Mouse (Mus musculus): ENCODE data around the gene Nek6.

Gene Nek6

DNA sequence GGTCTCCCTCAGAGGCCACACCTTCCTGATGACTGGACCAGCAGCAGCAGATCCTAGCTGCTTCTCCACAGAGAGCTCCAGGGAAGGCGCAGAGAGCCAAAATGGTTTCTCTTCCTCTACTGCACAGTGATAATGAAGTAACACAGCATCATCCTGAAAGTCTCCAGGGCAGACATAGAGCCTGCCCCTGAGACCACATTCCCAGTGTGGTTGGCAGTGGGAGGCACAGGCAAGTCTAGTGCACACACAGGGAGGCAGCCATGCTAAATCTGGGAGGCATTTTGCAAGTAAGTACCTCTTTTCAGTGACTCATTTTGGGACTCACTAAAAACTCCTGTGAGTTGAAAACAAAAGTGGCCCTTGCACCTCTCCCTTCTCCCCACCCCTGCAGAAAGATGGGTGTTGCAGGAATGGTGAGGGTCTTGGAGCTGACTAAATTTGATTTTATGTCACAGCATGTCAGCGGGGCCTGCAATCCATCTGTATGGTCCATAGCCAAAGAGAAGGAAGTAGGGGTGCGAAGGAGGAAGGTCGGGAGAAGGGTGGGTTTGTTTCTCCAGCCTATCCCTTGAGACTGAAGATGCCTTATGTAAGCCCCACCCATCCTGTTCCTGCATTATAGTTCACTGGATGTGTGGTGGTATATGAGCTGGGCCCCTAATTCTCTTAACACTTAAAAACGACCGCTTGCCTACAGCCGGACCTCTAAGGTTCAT lies 2.3 kb upstream of the Nek6 start:
- DNase-seq: no peak

DNA sequence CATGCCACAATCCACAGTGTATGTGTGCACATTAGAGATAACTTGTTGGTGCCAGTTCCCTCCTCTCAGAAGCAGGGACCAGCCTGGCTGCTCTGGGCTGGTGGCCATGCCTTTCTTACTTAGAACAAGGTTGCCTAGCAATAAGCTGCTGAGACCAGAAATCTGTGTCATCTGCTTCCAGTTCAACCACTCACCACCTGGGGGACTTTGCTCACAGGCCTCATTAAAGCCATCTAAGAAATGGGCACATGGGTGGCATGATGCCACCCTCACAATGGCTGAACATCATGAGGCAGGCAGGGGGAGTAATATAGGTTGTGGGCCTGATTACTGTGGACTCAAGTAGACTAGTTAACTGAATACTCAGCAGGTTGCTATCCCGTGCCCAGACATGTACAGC lies 1.3 kb upstream of the Nek6 start:
- no peak for DNase-seq

- no peak for DNase-seq
These were observed 1.1 kb downstream of the Nek6 start for GRCm38 (mm10) chr2:38512308-38513182.

- no peak for DNase-seq
These were observed 1.7 kb downstream of the Nek6 start for GRCm38 (mm10) chr2:38513183-38513529.

DNA sequence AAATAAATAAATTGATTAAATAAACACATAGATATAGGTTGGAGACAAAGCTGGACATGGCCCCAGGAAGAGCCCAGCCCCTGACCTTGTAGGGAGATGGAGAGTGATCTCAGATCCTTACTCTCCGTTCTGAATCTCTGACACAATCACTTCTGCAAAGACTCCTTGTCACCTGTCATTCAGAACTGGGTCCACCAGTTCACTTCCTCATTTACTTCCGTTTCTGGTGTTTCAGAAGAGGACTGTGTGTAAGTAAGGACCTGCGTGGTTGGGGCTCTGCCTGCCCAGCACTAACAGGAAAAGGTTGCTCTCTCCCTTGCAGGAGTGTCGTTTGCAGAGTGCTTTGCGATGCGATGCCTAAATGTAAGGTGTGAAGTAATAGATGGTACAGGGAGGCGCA lies 3.0 kb downstream of the Nek6 start:
- peak in 1 of 2 experiments; percentile 28 for DNase-seq

DNA sequence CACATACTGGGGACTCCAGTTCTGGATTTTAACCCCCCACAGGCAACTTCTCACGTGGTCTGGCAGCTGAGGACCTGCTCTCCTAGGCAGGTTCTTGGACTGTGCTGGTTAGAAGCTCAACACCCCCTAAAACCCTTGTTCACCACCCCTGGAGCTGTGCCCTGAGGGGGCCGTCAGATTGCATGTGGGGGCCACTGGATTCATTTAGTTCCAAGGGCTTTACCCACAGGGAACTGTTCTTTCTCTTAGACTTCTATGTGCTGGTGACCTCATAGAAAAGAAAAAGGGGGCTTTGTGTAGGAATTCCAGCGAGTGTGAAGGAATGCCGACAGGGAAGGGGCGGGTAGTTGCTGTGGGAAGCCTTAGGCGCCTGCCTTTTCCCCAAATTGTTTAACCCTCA lies 4.0 kb downstream of the Nek6 start:
- DNase-seq: no peak

DNA sequence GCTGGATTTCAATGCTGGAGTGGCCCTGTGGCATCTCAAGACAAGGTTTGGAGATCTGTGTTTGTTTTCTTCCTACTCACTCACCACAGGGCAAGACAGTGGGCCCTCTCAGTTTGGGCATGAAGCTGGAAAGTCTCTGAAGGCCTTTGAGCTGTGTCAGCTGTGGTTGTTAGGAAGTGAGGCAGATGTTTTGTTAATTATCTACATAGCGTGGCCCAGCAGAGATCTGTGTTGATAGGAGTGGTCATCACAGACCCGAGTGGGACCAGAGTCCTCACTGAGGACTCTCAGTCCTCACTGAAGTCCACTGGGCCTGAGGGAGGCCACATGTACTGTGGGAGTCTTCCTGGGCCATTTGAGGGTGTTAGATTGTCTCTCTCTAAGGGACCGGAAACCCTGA lies 5.0 kb downstream of the Nek6 start:
- no peak for DNase-seq

- DNase-seq: no peak
These were observed 5.6 kb downstream of the Nek6 start for GRCm38 (mm10) chr2:38517045-38517444.

GRCm38 (mm10) chr2:38518719-38519118 lies 7.3 kb downstream of the Nek6 start:
- DNase-seq: no peak

GRCm38 (mm10) chr2:38519934-38520333 lies 8.5 kb downstream of the Nek6 start:
- no peak for DNase-seq

DNA sequence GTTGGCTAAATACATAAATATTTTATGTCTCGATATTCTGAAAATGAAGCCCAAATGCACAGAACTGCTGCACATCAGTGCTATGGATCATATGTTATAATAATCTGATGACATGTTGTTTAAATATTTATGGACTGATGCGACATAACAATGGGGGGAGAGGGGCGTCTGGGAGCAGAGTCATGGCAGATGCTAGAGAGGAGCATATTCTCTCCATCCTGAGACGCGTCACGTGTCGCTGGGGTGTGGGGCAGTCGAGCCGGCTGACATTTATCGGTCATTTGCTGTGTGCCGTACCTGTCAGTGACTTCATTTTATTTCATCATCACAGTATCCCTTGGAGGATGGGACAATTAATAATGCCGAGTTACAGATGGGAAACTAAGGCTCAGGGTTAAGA lies 10.2 kb downstream of the Nek6 start:
- DNase-seq: no peak

DNA sequence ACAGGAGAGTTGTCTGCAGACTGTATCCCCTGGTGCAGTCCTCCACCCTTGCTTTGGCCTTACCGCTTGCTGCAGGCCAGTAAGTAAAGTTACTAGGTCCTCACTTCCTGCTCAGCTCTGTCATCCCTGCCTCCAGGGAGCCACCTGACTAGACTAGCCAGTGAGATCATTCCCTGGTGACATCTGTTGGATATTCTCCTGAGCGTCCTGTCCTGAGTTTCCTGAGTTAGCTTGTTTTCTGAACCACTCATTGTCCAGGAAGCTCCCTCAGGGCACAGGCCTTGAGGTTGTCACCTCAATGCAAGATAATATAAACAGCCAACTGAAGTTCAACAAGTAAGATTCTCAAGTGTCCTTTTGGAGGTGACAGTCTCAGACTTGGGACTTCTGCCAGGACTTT lies 10.9 kb downstream of the Nek6 start:
- no peak for DNase-seq

DNA sequence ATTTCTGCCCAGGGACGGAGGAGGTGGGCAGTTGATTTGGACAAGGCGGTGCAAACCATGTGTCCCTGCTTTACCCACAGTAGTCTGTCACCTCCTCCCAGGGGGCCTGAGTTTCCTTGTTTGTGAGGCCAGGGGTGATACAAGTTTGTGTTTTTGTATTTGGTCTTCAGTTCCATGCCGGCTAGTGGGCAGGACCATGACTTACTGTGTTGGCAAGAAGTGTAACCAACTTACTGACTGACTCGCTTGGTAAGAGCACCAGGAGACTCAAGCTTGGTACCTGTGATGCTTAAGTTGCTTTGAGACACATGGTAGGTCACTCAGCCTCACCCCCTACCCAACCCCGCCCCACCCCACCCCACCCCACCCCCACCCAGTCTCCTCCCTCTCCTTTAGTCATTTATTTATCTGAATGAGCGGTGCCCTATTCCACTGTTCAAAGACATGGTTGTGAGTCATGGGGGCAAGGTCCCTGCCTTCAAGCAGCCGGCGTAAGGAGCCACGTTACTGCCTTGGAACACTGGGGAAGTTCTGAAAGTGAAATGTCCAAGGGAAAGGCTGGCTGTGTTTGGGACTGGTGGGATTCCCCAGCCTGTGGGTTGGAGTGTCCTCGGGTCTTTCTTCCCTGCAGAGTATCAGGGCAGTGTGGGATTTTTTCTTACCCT lies 12.5 kb downstream of the Nek6 start:
- DNase-seq: no peak

- DNase-seq: no peak
These were observed 13.6 kb downstream of the Nek6 start for GRCm38 (mm10) chr2:38525034-38525433.

GRCm38 (mm10) chr2:38529582-38530152 lies 18.2 kb downstream of the Nek6 start:
- no peak for DNase-seq

GRCm38 (mm10) chr2:38530955-38531381 lies 19.5 kb downstream of the Nek6 start:
- DNase-seq: no peak

DNA sequence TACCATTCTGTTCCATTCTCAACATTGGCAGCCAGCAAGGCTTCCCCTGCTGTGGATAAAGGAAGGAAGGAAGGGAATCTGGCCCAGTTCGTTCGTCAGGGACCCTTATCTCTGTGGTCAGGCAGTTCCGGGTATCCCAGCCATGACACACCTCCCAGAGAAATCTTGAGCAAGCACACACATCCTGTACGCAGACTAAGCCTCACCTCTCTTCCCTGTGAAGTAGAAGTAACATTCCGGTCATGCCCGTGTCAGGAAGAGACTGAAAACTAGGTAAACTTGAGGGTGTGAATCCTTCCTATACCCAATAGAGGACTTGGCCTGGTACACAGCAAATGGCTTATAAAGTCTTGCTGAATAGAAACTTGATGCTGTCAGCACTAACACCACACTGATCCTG lies 21.9 kb downstream of the Nek6 start:
- DNase-seq: no peak

GRCm38 (mm10) chr2:38533767-38534166 lies 22.3 kb downstream of the Nek6 start:
- DNase-seq: no peak

DNA sequence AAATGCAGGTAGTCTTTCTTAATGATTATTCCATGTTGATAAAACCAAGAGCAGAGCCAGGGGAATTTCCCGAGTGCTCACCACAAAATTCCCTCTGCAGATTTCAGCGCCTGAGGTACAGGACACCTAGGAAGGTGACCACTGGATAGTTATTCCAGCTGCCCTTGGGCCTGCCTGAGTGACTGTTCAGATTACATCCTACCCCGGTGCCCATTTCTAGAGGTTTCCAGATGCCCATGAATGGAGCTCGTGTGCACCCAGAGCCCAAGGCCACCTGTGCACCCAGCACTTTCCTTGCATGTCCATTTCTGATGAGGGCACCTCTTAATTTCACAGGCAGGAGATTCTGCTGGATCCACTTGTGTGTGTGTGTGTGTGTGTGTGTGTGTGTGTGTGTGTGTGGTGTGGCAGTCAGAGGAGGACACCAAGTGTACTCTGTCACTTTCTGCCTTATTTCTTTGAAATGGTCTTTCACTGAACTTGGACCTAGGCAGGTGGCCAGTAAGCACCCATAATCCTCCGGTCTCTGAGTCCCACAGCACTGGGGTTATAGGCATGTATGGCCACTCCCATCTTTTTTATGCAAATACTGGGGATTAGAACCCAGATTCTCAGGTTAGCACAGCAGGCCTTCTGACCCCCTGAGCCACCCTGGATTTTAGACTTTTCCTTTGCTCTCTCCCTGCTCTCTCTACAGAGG lies 22.9 kb downstream of the Nek6 start:
- DNase-seq: no peak

DNA sequence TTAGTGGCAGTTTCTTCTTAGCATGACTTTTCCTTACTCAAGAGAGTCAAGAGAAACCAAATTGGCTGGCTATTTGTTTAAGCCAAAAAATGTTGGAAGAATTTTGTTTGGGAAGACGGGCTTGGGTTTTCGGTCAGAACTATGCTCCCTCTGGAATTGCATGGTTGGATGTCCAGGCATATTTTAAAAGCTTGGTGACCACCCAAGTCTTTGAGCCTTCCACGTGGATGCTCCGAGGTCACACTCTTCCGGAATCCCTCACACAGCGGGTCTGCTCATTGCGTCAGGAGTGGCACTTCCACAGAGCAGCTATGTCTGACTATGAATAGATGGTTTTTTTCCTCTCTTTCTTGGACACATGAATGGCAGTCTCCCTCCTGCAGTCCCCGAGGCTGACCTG lies 23.6 kb downstream of the Nek6 start:
- no peak for DNase-seq

DNA sequence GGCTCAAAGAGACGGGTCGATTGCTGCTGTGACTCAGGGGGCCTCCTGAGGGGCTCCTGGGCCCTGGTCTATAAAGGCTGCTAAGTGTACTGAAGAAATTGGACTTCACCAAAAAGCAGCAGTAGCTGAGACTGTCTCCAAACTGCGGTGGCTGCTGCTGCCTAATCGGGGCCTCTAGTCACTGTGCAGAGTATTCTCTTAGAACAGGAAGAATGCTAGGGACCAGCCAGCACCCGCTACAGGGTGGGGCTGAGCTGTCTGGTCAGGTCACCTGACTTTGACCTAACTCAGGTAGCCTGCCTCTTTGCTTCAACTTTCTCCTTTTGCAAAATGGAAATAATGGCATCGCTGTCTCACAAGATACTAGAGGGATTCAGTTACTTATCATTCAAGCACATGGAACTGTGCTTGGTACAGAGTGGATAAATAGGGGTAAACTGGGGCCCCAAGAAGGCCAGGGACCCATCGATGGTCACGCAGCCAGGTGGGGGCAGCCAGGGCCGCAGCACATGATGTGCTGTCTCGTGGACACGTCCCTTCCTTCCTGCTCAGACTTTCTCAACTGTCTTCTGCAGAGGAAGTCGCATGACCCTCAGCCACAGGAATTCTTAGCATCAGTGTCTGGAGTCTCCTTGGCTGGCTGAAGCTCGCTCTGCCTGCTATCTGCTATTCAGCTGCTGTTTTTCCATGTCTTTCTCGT lies 24.2 kb downstream of the Nek6 start:
- no peak for DNase-seq

DNA sequence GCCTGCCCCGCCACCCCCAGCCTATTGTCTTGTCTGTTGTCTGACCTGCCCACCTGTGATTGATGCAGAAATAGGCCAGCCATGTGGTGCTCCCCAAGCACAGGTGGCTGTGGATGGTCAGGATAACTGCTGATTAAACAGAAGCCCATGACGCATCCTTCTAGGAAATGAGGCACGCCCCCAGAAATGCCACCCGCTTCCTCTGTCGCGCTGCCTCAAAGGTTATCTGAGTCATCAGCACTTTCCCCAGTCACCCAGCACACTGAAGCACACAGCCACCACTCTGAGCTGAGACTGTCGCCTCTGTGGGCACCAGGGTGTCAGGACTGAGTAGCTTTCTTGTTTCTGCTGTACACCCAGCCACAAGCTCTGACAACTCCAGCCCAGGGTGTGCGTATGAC lies 24.9 kb downstream of the Nek6 start:
- DNase-seq: no peak
